Mouse (Mus musculus) hindbrain, embryonic 10.5 days (tissue): ENCODE measurements around the gene Il1rl2. TPM values are rescaled to one million over a fixed set of nuclear protein-coding genes. Genes with fewer than 3 reads are reported as not detected.

Experiments
- DNase-seq: peaks from one replicate; pipeline ENCODE4 v3.0.0-alpha.2; 2017; ENCODE audit warnings: low spot score
- H3K27ac ChIP-seq: fragments of 300-500 bp; sonication (generic); 2 replicates; pipeline ENCODE4 v1.5.1; 2016; ENCODE audit warnings: mild to moderate bottlenecking, moderate library complexity
- H3K27me3 ChIP-seq: fragments of 300-500 bp; sonication (generic); 2 replicates; pipeline ENCODE4 v1.6.1; 2016; ENCODE audit warnings: mild to moderate bottlenecking; ENCODE audit not compliant: poor library complexity, insufficient read depth, severe bottlenecking
- H3K36me3 ChIP-seq: fragments of 300-500 bp; sonication (generic); 2 replicates; pipeline ENCODE4 v1.6.1; 2016; ENCODE audit warnings: mild to moderate bottlenecking, moderate library complexity
- H3K4me1 ChIP-seq: fragments of 300-500 bp; sonication (generic); replicated peaks from 2 replicates; pipeline ENCODE4 v1.6.1; 2016; ENCODE audit warnings: mild to moderate bottlenecking
- H3K4me3 ChIP-seq: fragments of 300-500 bp; sonication (generic); 2 replicates; pipeline ENCODE4 v1.5.1; 2016; ENCODE audit warnings: mild to moderate bottlenecking, moderate library complexity
- H3K9me3 ChIP-seq: fragments of 300-500 bp; sonication (generic); 2 replicates; pipeline ENCODE4 v1.6.1; 2016; ENCODE audit warnings: mild to moderate bottlenecking, moderate library complexity
- WGBS: fragments of 180-500 bp; shearing (Covaris S2); methylation state at CpG from one replicate; pipeline ENCODE4 v1.1.7; 2016; 5-methylcytosine and 5-hydroxymethylcytosine counted together
- polyA plus RNA-seq: library from polyadenylated mRNA; unstranded; fragments of >200 nt; fragmentation: Nextera tagmentation; extraction: Ambion mirVana; gene quantifications from 2 replicates; pipeline ENCODE4 v1.2.1, GENCODE M21; 2016

Il1rl2 gene
- polyA plus RNA-seq, 1 experiment from 2014 or later, result 1.2 TPM

GRCm38 (mm10) chr1:40404682-40405081 is 80.3 kb downstream of the Il1rl2 start:
- Histone ChIP-seq H3K36me3 (no peaks in the 10 kb centered on the region), H3K4me3 (no peak overlapping the region), H3K4me1 (no peaks in the 10 kb centered on the region), H3K27me3 (no peaks in the 10 kb centered on the region), H3K9me3 (no peaks in the 10 kb centered on the region), H3K27ac (no peak overlapping the region)
- DNase-seq, result no peak
- 82% methylated on average over 7 of the region's 7 CpGs for WGBS

- no peaks in the 10 kb centered on the region for H3K9me3 ChIP-seq
- no peak for DNase-seq
- H3K27ac ChIP-seq, result no peak overlapping the region
- no peaks in the 10 kb centered on the region for H3K27me3 ChIP-seq
- H3K4me1 ChIP-seq, result no peaks in the 10 kb centered on the region
- no peak overlapping the region for H3K4me3 ChIP-seq
- no peaks in the 10 kb centered on the region for H3K36me3 ChIP-seq
- WGBS, result 50% methylated on average over 1 of the region's 1 CpGs
These were observed 85.5 kb downstream of the Il1rl2 start for GRCm38 (mm10) chr1:40409882-40410281.

- Histone ChIP-seq H3K9me3 (no peaks in the 10 kb centered on the region), H3K27me3 (no peaks in the 10 kb centered on the region)
- 81% methylated on average over 1 of the region's 1 CpGs for WGBS
These were observed 88.6 kb downstream of the Il1rl2 start for GRCm38 (mm10) chr1:40413039-40413438.

GRCm38 (mm10) chr1:40414276-40414675 is 89.9 kb downstream of the Il1rl2 start:
- WGBS, result 83% methylated on average over 7 of the region's 7 CpGs
- H3K27ac ChIP-seq, result no peak overlapping the region
- H3K4me3 ChIP-seq, result no peak overlapping the region
- H3K36me3 ChIP-seq, result no peaks in the 10 kb centered on the region
- H3K4me1 ChIP-seq, result no peaks in the 10 kb centered on the region
- DNase-seq, result no peak
- no peaks in the 10 kb centered on the region for H3K9me3 ChIP-seq
- no peaks in the 10 kb centered on the region for H3K27me3 ChIP-seq

More at GRCm38 (mm10) chr1:40413039-40413438, 88.6 kb downstream of the Il1rl2 start:
- DNase-seq, result no peak
- no peak overlapping the region for H3K4me3 ChIP-seq
- H3K4me1 ChIP-seq, result no peaks in the 10 kb centered on the region
- H3K27ac ChIP-seq, result no peak overlapping the region
- H3K36me3 ChIP-seq, result no peaks in the 10 kb centered on the region

- H3K27me3 ChIP-seq, result no peaks in the 10 kb centered on the region
- DNase-seq, result no peak
- no peaks in the 10 kb centered on the region for H3K9me3 ChIP-seq
- no peak overlapping the region for H3K27ac ChIP-seq
- H3K4me3 ChIP-seq, result no peak overlapping the region
- no peaks in the 10 kb centered on the region for H3K4me1 ChIP-seq
- 64% methylated on average over 7 of the region's 7 CpGs for whole genome bisulfite sequencing
- H3K36me3 ChIP-seq, result no peaks in the 10 kb centered on the region
These were observed 90.7 kb downstream of the Il1rl2 start for GRCm38 (mm10) chr1:40414863-40415656.

- Histone ChIP-seq H3K27me3 (no peaks in the 10 kb centered on the region), H3K36me3 (no peaks in the 10 kb centered on the region), H3K9me3 (no peaks in the 10 kb centered on the region), H3K4me3 (no peak overlapping the region), H3K27ac (no peak overlapping the region), H3K4me1 (no peaks in the 10 kb centered on the region)
- DNase-seq, result no peak
- WGBS, result 91% methylated on average over 2 of the region's 2 CpGs
These were observed 92.6 kb downstream of the Il1rl2 start for GRCm38 (mm10) chr1:40417034-40417433.

Other genes starting within 250 kb of the Il1rl2 start
- 0.40 and 0.58 TPM in 2 replicates for gene Il1r1, start 99.5 kb upstream of the Il1rl2 start, polyA plus RNA-seq
- gene Il1rl1, start 105.0 kb downstream of the Il1rl2 start, polyA plus RNA-seq, result 0.03 and 0.04 TPM in 2 replicates
- gene Il18r1, start 140.9 kb downstream of the Il1rl2 start, polyA plus RNA-seq, result not detected in 2 replicates
- 0.15 and 0.21 TPM in 2 replicates for gene Il18rap, start 190.8 kb downstream of the Il1rl2 start, polyA plus RNA-seq